ENCODE assay signal across 26 mouse cellular contexts in the genomic region with DNA sequence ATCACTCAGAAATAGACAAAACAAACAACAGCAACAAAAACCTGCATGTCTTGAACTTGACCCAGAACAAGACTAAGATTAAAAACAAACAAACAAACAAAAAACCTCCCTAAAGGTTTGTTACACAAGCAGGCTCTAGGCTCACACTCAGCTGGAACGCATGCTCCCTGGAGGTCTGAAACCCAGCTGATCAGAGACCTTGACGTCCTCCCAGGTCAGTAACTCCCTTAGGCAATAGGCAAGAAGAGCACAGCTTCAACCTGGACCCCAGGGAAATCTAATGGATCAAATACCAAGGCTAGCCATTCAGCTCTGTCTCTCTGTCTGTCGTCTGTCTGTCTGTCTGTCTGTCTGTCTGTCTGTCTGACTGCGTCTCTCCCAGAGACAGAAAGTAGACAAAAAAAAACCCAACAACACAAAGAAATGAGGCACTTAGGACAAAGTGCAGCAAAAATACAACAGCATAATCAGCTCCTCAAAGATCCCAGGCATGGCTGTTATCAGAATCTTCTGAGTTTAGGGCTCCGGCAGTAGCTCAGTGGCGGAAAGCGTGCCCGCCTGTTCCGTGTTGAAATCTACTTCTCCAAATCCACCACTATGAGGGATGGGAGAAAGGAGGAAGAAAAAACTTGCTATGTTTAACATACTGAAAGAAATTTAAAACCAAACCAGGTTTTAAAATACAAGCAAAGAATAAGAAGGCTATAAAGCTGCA. TPM values are rescaled to one million over a fixed set of nuclear protein-coding genes. Genes with fewer than 3 reads are reported as not detected.
DNase-seq lines count a peak whose midpoint lies in the region; ATAC-seq and TF ChIP-seq lines count a peak whose summit lies in the region.
"Had no signal": no experiment of that assay in that cellular context is flagged by ENCODE, and none has a peak within 500 bp of the region (broad histone marks: within the 10 kb centered on the region; RNA-seq: fewer than 3 reads in every experiment).

No protein-coding gene starts in this region.

- no peak for ATAC-seq in kidney, postnatal 0 days (replicated peaks; ENCODE audit: low FRiP score, low read depth)
- ATAC-seq in liver, embryonic 15.5 days (ENCODE audit: insufficient read depth), result no peak
- no peak for ATAC-seq in forebrain, postnatal 0 days
- ATAC-seq: forebrain, embryonic 13.5 days; hindbrain, postnatal 0 days; intestine, embryonic 16.5 days; lung, postnatal 0 days; midbrain, embryonic 13.5 days; Patski had no signal

- no peak overlapping the region for H3K4me3 ChIP-seq in kidney, postnatal 0 days (replicated peaks; ENCODE audit: low read depth, low read length)
- no peak overlapping the region for H3K4me3 ChIP-seq in liver, embryonic 15.5 days (replicated peaks)
- H3K4me3 ChIP-seq in forebrain, postnatal 0 days (ENCODE audit: low read depth, low read length), result no peak overlapping the region
- H3K4me3 ChIP-seq: embryonic facial prominence, embryonic 13.5 days; forebrain, embryonic 13.5 days; hindbrain, embryonic 10.5 days; kidney, embryonic 15.5 days; limb, embryonic 15.5 days; midbrain, embryonic 13.5 days had no signal

- no peak overlapping the region for H3K9ac ChIP-seq in kidney, postnatal 0 days (ENCODE audit: low read depth, low read length)
- H3K9ac ChIP-seq in liver, embryonic 15.5 days, result no peak overlapping the region
- no peak overlapping the region for H3K9ac ChIP-seq in forebrain, postnatal 0 days
- H3K9ac ChIP-seq: embryonic facial prominence, embryonic 13.5 days; forebrain, embryonic 13.5 days; kidney, embryonic 15.5 days; limb, embryonic 15.5 days; midbrain, embryonic 13.5 days had no signal

- H3K27me3 ChIP-seq in kidney, postnatal 0 days (ENCODE audit: insufficient read depth, low read length), result no peaks in the 10 kb centered on the region
- H3K27me3 ChIP-seq in liver, embryonic 15.5 days, result no peaks in the 10 kb centered on the region
- no peaks in the 10 kb centered on the region for H3K27me3 ChIP-seq in forebrain, postnatal 0 days (ENCODE audit: insufficient read depth, low read length)
- H3K27me3 ChIP-seq: embryonic facial prominence, embryonic 13.5 days; forebrain, embryonic 13.5 days; kidney, embryonic 15.5 days; limb, embryonic 15.5 days; midbrain, embryonic 13.5 days; Patski had no signal

- WGBS in kidney, postnatal 0 days, result 75% methylated on average over 9 of the region's 9 CpGs
- WGBS in liver, embryonic 15.5 days (ENCODE audit: insufficient replicate concordance), result 34% methylated on average over 9 of the region's 9 CpGs
- 87% methylated on average over 9 of the region's 9 CpGs for WGBS in forebrain, postnatal 0 days

- no peaks in the 10 kb centered on the region for H3K4me1 ChIP-seq in kidney, postnatal 0 days (replicated peaks; ENCODE audit: insufficient read depth, low read length)
- H3K4me1 ChIP-seq in liver, embryonic 15.5 days (replicated peaks), result peaks cover 66% of the 10 kb centered on the region
- H3K4me1 ChIP-seq in forebrain, postnatal 0 days (ENCODE audit: insufficient read depth), result no peaks in the 10 kb centered on the region
- H3K4me1 ChIP-seq: forebrain, embryonic 13.5 days; hindbrain, embryonic 10.5 days; midbrain, embryonic 13.5 days had no signal

- no peak overlapping the region for H3K27ac ChIP-seq in kidney, postnatal 0 days
- H3K27ac ChIP-seq in liver, embryonic 15.5 days (replicated peaks), result peak overlapping the region; percentile 51
- H3K27ac ChIP-seq in forebrain, postnatal 0 days (ENCODE audit: low read depth, low read length), result no peak overlapping the region
- H3K27ac ChIP-seq: embryonic facial prominence, embryonic 13.5 days; forebrain, embryonic 13.5 days; hindbrain, embryonic 10.5 days; hindbrain, postnatal 0 days; kidney, embryonic 15.5 days; limb, embryonic 15.5 days; macrophage; midbrain, embryonic 13.5 days; stomach, postnatal 0 days had no signal

- no peak for TF ChIP-seq CTCF in kidney, postnatal 0 days (IDR thresholded peaks at IDR 0.05; ENCODE audit: low read depth)
- no peak for TF ChIP-seq CTCF in forebrain, postnatal 0 days (IDR thresholded peaks at IDR 0.05; ENCODE audit: low read depth)

- DNase-seq in adrenal gland, postnatal 10 days, result peak; percentile 54
- no peak for DNase-seq in adrenal gland, adult 8-10 months
- DNase-seq in kidney, postnatal 0 days (ENCODE audit: low spot score), result peak; percentile 29
- DNase-seq in kidney, postnatal 25 days, result no peak
- no peak for DNase-seq in forebrain, postnatal 0 days
- DNase-seq in lung, adult 18-20 months, result no peak
- DNase-seq: cerebellum, adult 2 months; cerebellum, postnatal 25 days; left cerebral cortex, postnatal 4 days; right cerebral cortex, postnatal 14 days; thymus, adult 2 months; thymus, postnatal 4 days had no signal

- H3K4me2 ChIP-seq in kidney, postnatal 0 days (ENCODE audit: low read length), result no peak overlapping the region
- H3K4me2 ChIP-seq in liver, embryonic 15.5 days, result peak overlapping the region; percentile 5; the same call in 1 of the 2 replicates
- no peak overlapping the region for H3K4me2 ChIP-seq in forebrain, postnatal 0 days (ENCODE audit: low read depth)
- H3K4me2 ChIP-seq: embryonic facial prominence, embryonic 13.5 days; forebrain, embryonic 13.5 days; heart, embryonic 11.5 days; kidney, embryonic 15.5 days; limb, embryonic 15.5 days; midbrain, embryonic 13.5 days had no signal

- no peaks in the 10 kb centered on the region for H3K9me3 ChIP-seq in kidney, postnatal 0 days (replicated peaks; ENCODE audit: low read length)
- H3K9me3 ChIP-seq in liver, embryonic 15.5 days (replicated peaks), result no peaks in the 10 kb centered on the region
- no peaks in the 10 kb centered on the region for H3K9me3 ChIP-seq in forebrain, postnatal 0 days (ENCODE audit: low read length)
- H3K9me3 ChIP-seq: embryonic facial prominence, embryonic 13.5 days; forebrain, embryonic 13.5 days; hindbrain, embryonic 10.5 days; kidney, embryonic 15.5 days; limb, embryonic 15.5 days; midbrain, embryonic 13.5 days had no signal

- H3K36me3 ChIP-seq in kidney, postnatal 0 days (ENCODE audit: insufficient read depth, low read length), result no peaks in the 10 kb centered on the region
- H3K36me3 ChIP-seq in liver, embryonic 15.5 days (replicated peaks), result no peaks in the 10 kb centered on the region
- H3K36me3 ChIP-seq in forebrain, postnatal 0 days (ENCODE audit: insufficient read depth), result no peaks in the 10 kb centered on the region
- H3K36me3 ChIP-seq: embryonic facial prominence, embryonic 13.5 days; hindbrain, embryonic 10.5 days; kidney, embryonic 15.5 days; limb, embryonic 15.5 days; midbrain, embryonic 13.5 days had no signal

RNA-seq across cellular contexts. Expression of a gene that starts 16.4 kb away (rescaled TPM):
- 100 to 1,000 TPM; 107 to 112 TPM for total RNA-seq in adrenal gland, postnatal 10 days (2021)
- total RNA-seq in adrenal gland, adult 8-10 months (2022), result 100 to 1,000 TPM; 119 to 138 (median 130) TPM
- 66.2 and 67.3 TPM in 2 replicates for polyA plus RNA-seq in kidney, postnatal 0 days (2015; fragmentation: Nextera tagmentation; extraction: Ambion mirVana)
- 52.7 and 58.7 TPM in 2 replicates for polyA plus RNA-seq in liver, embryonic 15.5 days (2015; fragmentation: Nextera tagmentation; extraction: Ambion mirVana)
- total RNA-seq in forebrain, postnatal 0 days (2014; rRNA removed), result 49.1 and 68.8 TPM in 2 replicates
- polyA plus RNA-seq in forebrain, postnatal 0 days (2015; fragmentation: Nextera tagmentation; extraction: Ambion mirVana), result 49.5 and 62.9 TPM in 2 replicates

Comparison
In these comparisons a context has a peak if more than half of its experiments do, and no peak if none do; other contexts are left out.
1. DNase-seq: peak in adrenal gland, postnatal 10 days (single experiment) and kidney, postnatal 0 days (single experiment); none in adrenal gland, adult 8-10 months (single experiment), kidney, postnatal 25 days (0 of 2), forebrain, postnatal 0 days (single experiment) and lung, adult 18-20 months (0 of 2).